Mouse (Mus musculus) ES-Bruce4 (cell line): Measurements from ENCODE around the gene Sipa1l2.

Source experiments
- CTCF ChIP-seq: IDR thresholded peaks from one replicate; pipeline ENCODE4 v1.8.1; 2011; ENCODE audit warnings: low read depth, low read length
- POLR2A ChIP-seq: IDR thresholded peaks from one replicate; pipeline ENCODE4 v1.8.1; 2011; ENCODE audit warnings: low read length; ENCODE audit not compliant: insufficient read depth

DNA sequence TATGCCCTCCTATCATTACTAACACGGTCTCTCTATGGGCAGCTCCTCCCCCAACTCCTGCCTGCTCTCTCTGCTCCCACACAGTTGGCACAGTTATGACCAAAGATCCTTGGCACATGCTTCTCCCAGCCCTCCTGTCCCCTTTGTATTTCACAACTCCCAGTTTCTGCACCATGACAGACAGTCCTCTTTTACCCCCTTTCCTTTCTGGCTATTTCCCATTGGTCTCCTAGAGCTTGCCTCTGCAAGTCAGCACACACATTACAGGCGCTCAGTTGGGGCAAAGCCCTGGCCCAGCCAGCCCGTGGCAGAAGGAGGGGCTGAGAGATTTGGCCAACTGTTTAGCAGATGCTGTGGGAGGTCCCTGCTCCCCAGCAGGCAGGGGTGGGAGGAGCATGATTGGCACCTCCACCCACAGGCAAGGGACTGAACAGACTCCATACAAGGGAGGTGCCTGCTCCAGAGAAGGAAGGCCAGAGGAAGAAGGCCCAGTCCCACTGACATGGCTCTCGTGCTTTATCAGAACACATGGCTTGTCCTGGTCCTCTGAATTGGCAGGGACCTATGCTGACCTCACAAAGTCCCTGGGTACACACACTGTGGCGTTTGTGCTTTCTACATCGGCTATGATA, 184.0 kb downstream of the Sipa1l2 start:
- TF ChIP-seq POLR2A (no peak), CTCF (no peak)
